Mouse (Mus musculus) liver, embryonic 13.5 days (tissue): ENCODE data around the gene Ubr4. TPM values are rescaled to one million over a fixed set of nuclear protein-coding genes. Genes with fewer than 3 reads are reported as not detected.

Experiments used
- ATAC-seq: fragments of 200-750 bp; cut with Nextera tagmentation; 2 replicates; pipeline ENCODE4 v1.8.0; 2017; ENCODE audit warnings: low read depth, mild to moderate bottlenecking, moderate number of reproducible peaks, moderate library complexity
- DNase-seq: peaks from one replicate; pipeline ENCODE4 v3.0.0; 2022
- H3K27ac ChIP-seq: fragments of 300-500 bp; sonication (generic); 2 replicates; pipeline ENCODE4 v1.5.1; 2015; ENCODE audit warnings: moderate library complexity, mild to moderate bottlenecking, inconsistent platforms
- H3K27me3 ChIP-seq: fragments of 300-500 bp; sonication (generic); 2 replicates; pipeline ENCODE4 v1.6.1; 2015; ENCODE audit warnings: mild to moderate bottlenecking, inconsistent platforms
- H3K36me3 ChIP-seq: fragments of 300-500 bp; sonication (generic); 2 replicates; pipeline ENCODE4 v1.6.1; 2015; ENCODE audit warnings: mild to moderate bottlenecking, inconsistent platforms
- H3K4me1 ChIP-seq: fragments of 300-500 bp; sonication (generic); replicated peaks from 2 replicates; pipeline ENCODE4 v1.6.1; 2015; ENCODE audit warnings: inconsistent platforms
- H3K4me2 ChIP-seq: fragments of 300-500 bp; sonication (generic); 2 replicates; pipeline ENCODE4 v1.6.1; 2015; ENCODE audit warnings: inconsistent platforms, mild to moderate bottlenecking, moderate library complexity
- H3K4me3 ChIP-seq: fragments of 300-500 bp; sonication (generic); replicated peaks from 2 replicates; pipeline ENCODE4 v1.5.1; 2015; ENCODE audit warnings: mild to moderate bottlenecking, inconsistent platforms
- H3K9ac ChIP-seq: fragments of 300-500 bp; sonication (generic); 2 replicates; pipeline ENCODE4 v1.6.1; 2015; ENCODE audit warnings: mild to moderate bottlenecking, inconsistent platforms
- H3K9me3 ChIP-seq: fragments of 300-500 bp; sonication (generic); replicated peaks from 2 replicates; pipeline ENCODE4 v1.6.1; 2016; ENCODE audit warnings: inconsistent platforms
- WGBS: fragments of 180-500 bp; shearing (Covaris S2); methylation state at CpG from one replicate; pipeline ENCODE4 v1.1.7; 2015; ENCODE audit not compliant: insufficient replicate concordance; 5-methylcytosine and 5-hydroxymethylcytosine counted together
- polyA plus RNA-seq: library from polyadenylated mRNA; unstranded; fragments of >200 nt; fragmentation: Nextera tagmentation; extraction: Ambion mirVana; gene quantifications from 2 replicates; pipeline ENCODE4 v1.2.1, GENCODE M21; 2015

The Ubr4 gene
- polyA plus RNA-seq, 1 experiment from 2014 or later = 34.5 TPM

GRCm38 (mm10) chr4:139386869-139387319 is 34.5 kb downstream of the Ubr4 start:
- Histone ChIP-seq H3K4me1 (peaks cover 67% of the 10 kb centered on the region), H3K9me3 (no peaks in the 10 kb centered on the region), H3K4me2 (peak overlapping the region; percentile 5), H3K36me3 (peaks cover 38% of the 10 kb centered on the region), H3K27ac (peak overlapping the region; percentile 31), H3K27me3 (no peaks in the 10 kb centered on the region), H3K9ac (no peak overlapping the region), H3K4me3 (no peak overlapping the region)
- 70% methylated on average over 6 of the region's 6 CpGs for WGBS
- ATAC-seq = no peak
- DNase-seq = no peak

GRCm38 (mm10) chr4:139389557-139389956 is 37.1 kb downstream of the Ubr4 start:
- H3K4me2 ChIP-seq = no peak overlapping the region
- H3K9me3 ChIP-seq = no peaks in the 10 kb centered on the region
- ATAC-seq (no peak), DNase-seq (no peak)
- no peak overlapping the region for H3K9ac ChIP-seq
- H3K4me1 ChIP-seq = peaks cover 44% of the 10 kb centered on the region
- no peaks in the 10 kb centered on the region for H3K27me3 ChIP-seq
- WGBS = 87% methylated on average over 4 of the region's 4 CpGs
- no peak overlapping the region for H3K27ac ChIP-seq
- peaks cover 63% of the 10 kb centered on the region for H3K36me3 ChIP-seq
- H3K4me3 ChIP-seq = no peak overlapping the region

- Histone ChIP-seq H3K9me3 (no peaks in the 10 kb centered on the region), H3K36me3 (peaks cover 97% of the 10 kb centered on the region), H3K4me3 (no peak overlapping the region), H3K4me1 (peaks cover 7% of the 10 kb centered on the region), H3K9ac (no peak overlapping the region), H3K27ac (no peak overlapping the region), H3K27me3 (no peaks in the 10 kb centered on the region), H3K4me2 (no peak overlapping the region)
- DNase-seq = no peak
- 54% methylated on average over 2 of the region's 2 CpGs for WGBS
- peak; percentile 58; the same call in 1 of the 2 replicates for ATAC-seq
Measured at GRCm38 (mm10) chr4:139395431-139395830, 43.0 kb downstream of the Ubr4 start.

GRCm38 (mm10) chr4:139400487-139400886 is 48.1 kb downstream of the Ubr4 start:
- H3K36me3 ChIP-seq = peaks cover 97% of the 10 kb centered on the region
- WGBS = 88% methylated on average over 5 of the region's 5 CpGs

GRCm38 (mm10) chr4:139403214-139403613 is 50.8 kb downstream of the Ubr4 start:
- DNase-seq (no peak), ATAC-seq (no peak)
- H3K9me3 ChIP-seq = no peaks in the 10 kb centered on the region
- no peak overlapping the region for H3K4me3 ChIP-seq
- H3K4me2 ChIP-seq = no peak overlapping the region
- H3K27me3 ChIP-seq = no peaks in the 10 kb centered on the region
- H3K27ac ChIP-seq = no peak overlapping the region
- H3K4me1 ChIP-seq = no peaks in the 10 kb centered on the region
- 82% methylated on average over 14 of the region's 14 CpGs for WGBS
- no peak overlapping the region for H3K9ac ChIP-seq
- peaks cover 98% of the 10 kb centered on the region for H3K36me3 ChIP-seq

More at GRCm38 (mm10) chr4:139400487-139400886, 48.1 kb downstream of the Ubr4 start:
- Histone ChIP-seq H3K9me3 (no peaks in the 10 kb centered on the region), H3K4me1 (peaks cover 1% of the 10 kb centered on the region; the same call in 1 of the 2 replicates), H3K4me3 (no peak overlapping the region), H3K4me2 (no peak overlapping the region), H3K27ac (no peak overlapping the region; the same call in 1 of the 2 replicates), H3K9ac (no peak overlapping the region), H3K27me3 (no peaks in the 10 kb centered on the region)
- ATAC-seq (peak; percentile 59), DNase-seq (no peak)

- Histone ChIP-seq H3K27ac (no peak overlapping the region), H3K9ac (no peak overlapping the region), H3K36me3 (peaks cover 99% of the 10 kb centered on the region), H3K27me3 (no peaks in the 10 kb centered on the region), H3K4me1 (no peaks in the 10 kb centered on the region), H3K4me3 (no peak overlapping the region), H3K4me2 (no peak overlapping the region), H3K9me3 (no peaks in the 10 kb centered on the region)
- WGBS = 85% methylated on average over 3 of the region's 3 CpGs
- DNase-seq = no peak
- ATAC-seq = no peak
Measured at GRCm38 (mm10) chr4:139411351-139411750, 58.9 kb downstream of the Ubr4 start.

- H3K36me3 ChIP-seq = peaks cover 100% of the 10 kb centered on the region
- H3K4me3 ChIP-seq = no peak overlapping the region
- no peak overlapping the region for H3K9ac ChIP-seq
- DNase-seq = no peak
- H3K4me1 ChIP-seq = no peaks in the 10 kb centered on the region
- ATAC-seq = no peak
- no peak overlapping the region for H3K4me2 ChIP-seq
- no peak overlapping the region for H3K27ac ChIP-seq
- H3K9me3 ChIP-seq = no peaks in the 10 kb centered on the region
- no peaks in the 10 kb centered on the region for H3K27me3 ChIP-seq
- 71% methylated on average over 1 of the region's 1 CpGs for WGBS
Measured at GRCm38 (mm10) chr4:139417868-139418267, 65.5 kb downstream of the Ubr4 start.

GRCm38 (mm10) chr4:139421621-139422020 is 69.2 kb downstream of the Ubr4 start:
- H3K4me2 ChIP-seq = no peak overlapping the region
- H3K36me3 ChIP-seq = peaks cover 100% of the 10 kb centered on the region
- H3K4me3 ChIP-seq = no peak overlapping the region
- 88% methylated on average over 7 of the region's 7 CpGs for WGBS
- no peak overlapping the region for H3K9ac ChIP-seq
- no peak for DNase-seq
- no peaks in the 10 kb centered on the region for H3K9me3 ChIP-seq
- H3K27me3 ChIP-seq = no peaks in the 10 kb centered on the region
- H3K27ac ChIP-seq = no peak overlapping the region
- H3K4me1 ChIP-seq = no peaks in the 10 kb centered on the region
- ATAC-seq = no peak

- no peak for ATAC-seq
- Histone ChIP-seq H3K27ac (no peak overlapping the region), H3K36me3 (peaks cover 100% of the 10 kb centered on the region), H3K9me3 (no peaks in the 10 kb centered on the region), H3K9ac (no peak overlapping the region), H3K4me2 (no peak overlapping the region), H3K27me3 (no peaks in the 10 kb centered on the region), H3K4me3 (no peak overlapping the region), H3K4me1 (no peaks in the 10 kb centered on the region)
- 83% methylated on average over 2 of the region's 2 CpGs for WGBS
- no peak for DNase-seq
Measured at GRCm38 (mm10) chr4:139422409-139422808, 70.0 kb downstream of the Ubr4 start.

GRCm38 (mm10) chr4:139423270-139423669 is 70.9 kb downstream of the Ubr4 start:
- WGBS = 75% methylated on average over 2 of the region's 2 CpGs
- ATAC-seq (no peak), DNase-seq (no peak)
- no peak overlapping the region for H3K27ac ChIP-seq
- H3K9ac ChIP-seq = no peak overlapping the region
- no peaks in the 10 kb centered on the region for H3K27me3 ChIP-seq
- H3K36me3 ChIP-seq = peaks cover 100% of the 10 kb centered on the region
- no peak overlapping the region for H3K4me2 ChIP-seq
- H3K9me3 ChIP-seq = no peaks in the 10 kb centered on the region
- no peak overlapping the region for H3K4me3 ChIP-seq
- no peaks in the 10 kb centered on the region for H3K4me1 ChIP-seq

- no peak overlapping the region for H3K27ac ChIP-seq
- H3K4me2 ChIP-seq = no peak overlapping the region
- H3K4me3 ChIP-seq = no peak overlapping the region
- H3K4me1 ChIP-seq = no peaks in the 10 kb centered on the region
- 41% methylated on average over 15 of the region's 15 CpGs for WGBS
- ATAC-seq (peak; percentile 67), DNase-seq (peak; percentile 33)
- H3K36me3 ChIP-seq = peaks cover 100% of the 10 kb centered on the region
- H3K9ac ChIP-seq = no peak overlapping the region
- no peaks in the 10 kb centered on the region for H3K9me3 ChIP-seq
- H3K27me3 ChIP-seq = no peaks in the 10 kb centered on the region
Measured at GRCm38 (mm10) chr4:139430176-139430575, 77.8 kb downstream of the Ubr4 start.

GRCm38 (mm10) chr4:139430891-139431290 is 78.5 kb downstream of the Ubr4 start:
- no peaks in the 10 kb centered on the region for H3K4me1 ChIP-seq
- 84% methylated on average over 4 of the region's 4 CpGs for WGBS
- no peak overlapping the region for H3K4me2 ChIP-seq
- peaks cover 100% of the 10 kb centered on the region for H3K36me3 ChIP-seq
- H3K9ac ChIP-seq = no peak overlapping the region
- H3K9me3 ChIP-seq = no peaks in the 10 kb centered on the region
- no peak for DNase-seq
- no peak overlapping the region for H3K27ac ChIP-seq
- H3K27me3 ChIP-seq = no peaks in the 10 kb centered on the region
- H3K4me3 ChIP-seq = no peak overlapping the region
- no peak for ATAC-seq
